ENCODE assay signal across 14 mouse cellular contexts in genomic region chr9:31301526-31302311, GRCm38 (mm10). TPM values are rescaled to one million over a fixed set of nuclear protein-coding genes. Genes with fewer than 3 reads are reported as not detected.
A peak's percentile ranks its signal among the peaks of the same experiment; 100 is the strongest.
DNase-seq lines count a peak whose midpoint lies in the region; ATAC-seq and TF ChIP-seq lines count a peak whose summit lies in the region.
"Had no signal": no experiment of that assay in that cellular context is flagged by ENCODE, and none has a peak within 500 bp of the region (broad histone marks: within the 10 kb centered on the region; RNA-seq: fewer than 3 reads in every experiment).

No protein-coding gene starts in this region.

- H3K4me1 ChIP-seq in heart, embryonic 12.5 days (replicated peaks), result peaks cover 26% of the 10 kb centered on the region
- H3K4me1 ChIP-seq in heart, embryonic 11.5 days (ENCODE audit: control insufficient read depth, insufficient read depth, low read length), result peaks cover 17% of the 10 kb centered on the region
- H3K4me1 ChIP-seq in stomach, embryonic 14.5 days (ENCODE audit: control insufficient read depth, insufficient read depth, low read length), result no peaks in the 10 kb centered on the region
- peaks cover 6% of the 10 kb centered on the region; the same call in 1 of the 2 replicates for H3K4me1 ChIP-seq in hindbrain, postnatal 0 days (ENCODE audit: insufficient read depth, low read length)
- H3K4me1 ChIP-seq: embryonic facial prominence, embryonic 12.5 days had no signal

- no peak overlapping the region for H3K9ac ChIP-seq in heart, embryonic 12.5 days
- H3K9ac ChIP-seq in heart, embryonic 11.5 days (ENCODE audit: low read depth, low read length), result no peak overlapping the region
- H3K9ac ChIP-seq in stomach, embryonic 14.5 days (replicated peaks; ENCODE audit: low read depth, low read length), result no peak overlapping the region
- H3K9ac ChIP-seq in hindbrain, postnatal 0 days (replicated peaks; ENCODE audit: low read length), result no peak overlapping the region
- H3K9ac ChIP-seq: embryonic facial prominence, embryonic 12.5 days; neural tube, embryonic 15.5 days had no signal

- no peak overlapping the region for H3K4me3 ChIP-seq in heart, embryonic 12.5 days
- H3K4me3 ChIP-seq in heart, embryonic 11.5 days (ENCODE audit: low read depth, low read length), result no peak overlapping the region
- H3K4me3 ChIP-seq in stomach, embryonic 14.5 days (ENCODE audit: low read depth, low read length), result no peak overlapping the region
- H3K4me3 ChIP-seq in hindbrain, postnatal 0 days (ENCODE audit: low read length), result no peak overlapping the region
- H3K4me3 ChIP-seq: embryonic facial prominence, embryonic 12.5 days; neural tube, embryonic 15.5 days had no signal

- TF ChIP-seq CTCF in hindbrain, postnatal 0 days (IDR thresholded peaks at IDR 0.05; ENCODE audit: low read depth), result no peak

- H3K4me2 ChIP-seq in heart, embryonic 12.5 days, result no peak overlapping the region
- H3K4me2 ChIP-seq in heart, embryonic 11.5 days, result no peak overlapping the region
- H3K4me2 ChIP-seq in stomach, embryonic 14.5 days (replicated peaks; ENCODE audit: low read depth, low read length), result 0 out of 2 replicates have a peak overlapping the region, but pooled peaks have one; percentile 3
- H3K4me2 ChIP-seq in hindbrain, postnatal 0 days (ENCODE audit: low read depth, low read length), result no peak overlapping the region
- H3K4me2 ChIP-seq: embryonic facial prominence, embryonic 12.5 days; neural tube, embryonic 15.5 days had no signal

- H3K27ac ChIP-seq in heart, embryonic 12.5 days (ENCODE audit: poor library complexity, severe bottlenecking), result peak overlapping the region; percentile 58
- H3K27ac ChIP-seq in heart, embryonic 11.5 days (ENCODE audit: low read depth, low read length), result no peak overlapping the region
- H3K27ac ChIP-seq in stomach, embryonic 14.5 days (ENCODE audit: low read length), result peak overlapping the region; percentile 82
- H3K27ac ChIP-seq in hindbrain, postnatal 0 days, result no peak overlapping the region
- H3K27ac ChIP-seq: embryonic facial prominence, embryonic 12.5 days; neural tube, embryonic 15.5 days had no signal

- ATAC-seq in heart, embryonic 12.5 days (ENCODE audit: insufficient number of reproducible peaks, low FRiP score), result no peak
- no peak for ATAC-seq in heart, embryonic 11.5 days (replicated peaks; ENCODE audit: insufficient number of reproducible peaks, low FRiP score, low TSS enrichment)
- peak; percentile 35 for ATAC-seq in CD4-positive, CD25-positive, alpha-beta regulatory T cell, adult 4 months
- peak; percentile 73 for ATAC-seq in stomach, embryonic 14.5 days (ENCODE audit: insufficient number of reproducible peaks, insufficient read depth, low FRiP score, low read depth)
- no peak for ATAC-seq in hindbrain, postnatal 0 days
- ATAC-seq: hindbrain, embryonic 16.5 days had no signal

- H3K36me3 ChIP-seq in heart, embryonic 12.5 days, result no peaks in the 10 kb centered on the region; the same call in 1 of the 2 replicates
- H3K36me3 ChIP-seq in heart, embryonic 11.5 days (ENCODE audit: control insufficient read depth, insufficient read depth, low read length), result no peaks in the 10 kb centered on the region
- H3K36me3 ChIP-seq in stomach, embryonic 14.5 days (ENCODE audit: control insufficient read depth, insufficient read depth, low read length), result no peaks in the 10 kb centered on the region
- no peaks in the 10 kb centered on the region for H3K36me3 ChIP-seq in hindbrain, postnatal 0 days (ENCODE audit: insufficient read depth, low read length)
- H3K36me3 ChIP-seq: embryonic facial prominence, embryonic 12.5 days; neural tube, embryonic 15.5 days had no signal

- H3K9me3 ChIP-seq in heart, embryonic 12.5 days (replicated peaks), result no peaks in the 10 kb centered on the region
- H3K9me3 ChIP-seq in heart, embryonic 11.5 days (replicated peaks; ENCODE audit: control insufficient read depth, low read length), result no peaks in the 10 kb centered on the region
- no peaks in the 10 kb centered on the region for H3K9me3 ChIP-seq in stomach, embryonic 14.5 days (ENCODE audit: control insufficient read depth, low read depth, low read length)
- no peaks in the 10 kb centered on the region for H3K9me3 ChIP-seq in hindbrain, postnatal 0 days (ENCODE audit: low read length)
- H3K9me3 ChIP-seq: embryonic facial prominence, embryonic 12.5 days; neural tube, embryonic 15.5 days had no signal

- whole genome bisulfite sequencing in heart, embryonic 12.5 days, result 61% methylated on average over 5 of the region's 5 CpGs
- 54% methylated on average over 5 of the region's 5 CpGs for WGBS in heart, embryonic 11.5 days (ENCODE audit: insufficient replicate concordance)
- WGBS in large intestine, adult 2 months, result 61% methylated on average over 5 of the region's 5 CpGs
- 72% methylated on average over 5 of the region's 5 CpGs for WGBS in stomach, embryonic 14.5 days
- WGBS in hindbrain, postnatal 0 days, result 82% methylated on average over 5 of the region's 5 CpGs

- H3K27me3 ChIP-seq in heart, embryonic 12.5 days (replicated peaks), result no peaks in the 10 kb centered on the region
- no peaks in the 10 kb centered on the region for H3K27me3 ChIP-seq in heart, embryonic 11.5 days (ENCODE audit: control insufficient read depth, insufficient read depth, low read length)
- no peaks in the 10 kb centered on the region for H3K27me3 ChIP-seq in stomach, embryonic 14.5 days (ENCODE audit: control insufficient read depth, insufficient read depth, low read length)
- H3K27me3 ChIP-seq in hindbrain, postnatal 0 days (ENCODE audit: insufficient read depth, low read length), result no peaks in the 10 kb centered on the region
- H3K27me3 ChIP-seq: CH12.LX; embryonic facial prominence, embryonic 12.5 days; neural tube, embryonic 15.5 days had no signal

- peak; percentile 58 for DNase-seq in large intestine, adult 2 months (ENCODE audit: low read depth, low spot score)
- no peak for DNase-seq in MN1 (ENCODE audit: low spot score)
- DNase-seq in hindbrain, postnatal 0 days (ENCODE audit: low spot score), result no peak
- DNase-seq in embryo, embryonic 11 days, result no peak
- DNase-seq: cerebellum, adult 11 months; layer of hippocampus, adult 9-11 months had no signal

RNA-seq across cellular contexts. Expression of gene Prdm10, which starts 21.4 kb away (rescaled TPM):
- 5.4 and 5.7 TPM in 2 replicates for polyA plus RNA-seq in heart, embryonic 12.5 days (2016; fragmentation: Nextera tagmentation; extraction: Ambion mirVana)
- polyA plus RNA-seq in heart, embryonic 11.5 days (2014; fragmentation: Nextera tagmentation; extraction: Ambion mirVana), result 4.7 and 5.5 TPM in 2 replicates
- polyA plus RNA-seq in CD4-positive, CD25-positive, alpha-beta regulatory T cell, adult 4 months (2017; shearing (Covaris generic)), result 10 to 100 TPM in 1 of 2 experiments, 1 to 10 TPM in 1; 9.6 to 10.1 TPM
- polyA plus RNA-seq in large intestine, adult 2 months (2012; rRNA removed), result 3.7 and 8.5 TPM in 2 replicates
- polyA plus RNA-seq in stomach, embryonic 14.5 days (2014; fragmentation: Nextera tagmentation; extraction: Ambion mirVana), result 7.1 and 7.8 TPM in 2 replicates
- 12.8 and 13.9 TPM in 2 replicates for total RNA-seq in hindbrain, postnatal 0 days (2014; rRNA removed)
- polyA plus RNA-seq in hindbrain, postnatal 0 days (2015; fragmentation: Nextera tagmentation; extraction: Ambion mirVana), result 4.2 and 4.8 TPM in 2 replicates

Comparison
In these comparisons a context has a peak if more than half of its experiments do, and no peak if none do; other contexts are left out.
1. H3K27ac ChIP-seq: peak in heart, embryonic 12.5 days (single experiment) and stomach, embryonic 14.5 days (single experiment); none in heart, embryonic 11.5 days (single experiment) and hindbrain, postnatal 0 days (single experiment).
2. ATAC-seq: peak in CD4-positive, CD25-positive, alpha-beta regulatory T cell, adult 4 months (single experiment) and stomach, embryonic 14.5 days (single experiment); none in heart, embryonic 12.5 days (single experiment), heart, embryonic 11.5 days (single experiment) and hindbrain, postnatal 0 days (single experiment).